Mouse (Mus musculus): ENCODE measurements around the gene Mapk7. TPM values are rescaled to one million over a fixed set of nuclear protein-coding genes. Genes with fewer than 3 reads are reported as not detected.

The Mapk7 gene
- total RNA-seq (2021) = 1 to 10 TPM; 8.9 to 9.7 TPM
- long read RNA-seq, experiment 1, transcript Mapk7-201 (7 exons, 3,019 nt) = major isoform, 8 of 27 reads
- long read RNA-seq, experiment 1, partial matches to known transcripts = 10 of 27 reads
- long read RNA-seq, experiment 1, other reads (novel, unspliced or antisense) = 9 of 27 reads
- long read RNA-seq, experiment 2, transcript Mapk7-201 (7 exons, 3,019 nt) = major isoform, 11 of 25 reads
- long read RNA-seq, experiment 2, partial matches to known transcripts = 8 of 25 reads
- long read RNA-seq, experiment 2, other reads (novel, unspliced or antisense) = 5 of 25 reads

- intact Hi-C loops (cut with DNase I) = no loop called here
- peak; percentile 97 to 98 for DNase-seq
These were observed at the start of gene Mapk7 for GRCm38 (mm10) chr11:61494129-61494997. Gene Mapk7, minus strand, starts transcription at chr11:61494406.

DNA sequence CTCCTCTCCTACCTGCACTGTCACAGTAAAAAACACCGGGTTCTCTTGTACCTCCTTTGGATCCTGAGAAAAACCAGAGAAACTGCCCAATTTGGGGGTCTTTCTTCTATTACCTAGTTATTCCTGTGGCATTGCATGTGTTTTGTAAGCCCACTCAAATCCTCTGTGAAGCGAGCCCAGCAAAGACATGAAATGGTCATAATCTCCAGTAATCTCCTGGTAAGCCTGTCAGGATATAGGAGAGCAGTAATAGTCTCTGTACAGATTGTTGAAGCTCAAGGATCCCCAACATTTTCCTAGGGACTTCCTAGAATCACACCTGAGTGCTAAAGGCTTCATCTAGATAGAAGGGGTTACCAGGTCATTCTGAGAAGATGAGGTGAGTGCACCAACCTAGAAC lies 46.9 kb upstream of the Mapk7 start:
- no peak for DNase-seq
- intact Hi-C loops (cut with DNase I) = no loop called here

- intact Hi-C loops (cut with DNase I) = no loop called here
- no peak for DNase-seq
These were observed 46.4 kb upstream of the Mapk7 start for GRCm38 (mm10) chr11:61540642-61541041.

- no peak for DNase-seq
- intact Hi-C loops (cut with DNase I) = no loop called here
These were observed 43.2 kb upstream of the Mapk7 start for GRCm38 (mm10) chr11:61537362-61537761.

DNA sequence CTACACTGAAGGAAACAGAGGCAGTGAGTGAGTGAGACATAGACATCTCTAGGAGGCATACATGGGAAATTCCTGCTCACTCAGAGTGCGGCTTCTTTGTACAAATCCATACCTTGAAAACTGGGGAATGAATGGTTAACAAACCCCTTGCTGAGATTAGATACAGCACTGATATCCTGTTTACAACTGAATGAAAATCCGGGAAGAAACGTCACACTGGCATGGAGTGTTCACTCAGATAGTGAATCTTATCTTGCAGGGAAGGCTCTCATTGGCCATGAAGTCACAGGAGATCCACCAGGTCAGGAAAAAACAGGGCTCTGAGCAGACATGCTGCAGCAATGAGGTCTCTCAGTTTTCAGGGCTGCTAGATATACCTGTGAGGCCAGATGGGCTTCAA lies 42.7 kb upstream of the Mapk7 start:
- intact Hi-C loops (cut with DNase I) = no loop called here
- no peak for DNase-seq

DNA sequence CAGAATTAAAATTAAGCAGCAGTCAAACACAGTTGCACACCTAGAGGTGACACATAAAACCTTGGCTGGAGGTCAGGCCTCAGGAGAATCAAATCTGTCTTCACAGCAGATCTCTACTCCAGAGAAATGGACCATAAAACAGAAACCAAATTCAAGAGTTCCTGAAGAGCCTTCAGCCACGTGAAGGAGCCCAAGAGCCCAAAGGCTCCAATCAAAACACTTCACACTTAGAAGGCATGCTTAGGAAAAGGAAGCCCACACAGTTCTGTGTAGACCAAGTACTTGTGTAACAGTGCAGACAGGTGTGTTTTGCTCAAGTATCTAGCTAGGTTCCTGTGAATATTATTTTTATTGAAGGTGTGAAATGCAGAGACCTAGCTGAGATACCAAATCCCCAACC lies 41.3 kb upstream of the Mapk7 start:
- intact Hi-C loops (cut with DNase I) = no loop called here
- DNase-seq = no peak

DNA sequence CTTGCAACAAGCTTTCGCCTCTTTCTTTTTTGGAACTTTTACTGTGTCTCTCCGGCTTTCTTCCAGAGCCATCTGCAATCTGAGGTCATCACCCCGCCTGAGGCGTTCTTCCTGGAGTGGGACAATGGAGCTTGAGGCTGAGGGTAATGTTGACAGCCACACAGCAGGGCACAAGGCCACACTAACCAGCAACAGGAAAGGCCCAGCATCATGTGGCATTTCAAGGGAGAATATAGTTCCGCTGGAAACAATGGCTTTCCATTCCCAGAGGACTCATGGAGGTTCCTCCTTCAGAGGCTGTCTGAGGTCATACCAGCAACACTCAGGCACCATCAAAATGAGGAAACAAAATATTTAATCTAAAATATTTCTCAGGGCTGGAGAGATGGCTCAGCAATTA lies 39.4 kb upstream of the Mapk7 start:
- intact Hi-C loops (cut with DNase I) = loop anchor here (5.0 kb wide), 1 partner anchor 44 kb away; the partner anchor contains the start of gene Epn2
- peak; percentile 47 to 49 for DNase-seq

- intact Hi-C loops (cut with DNase I) = loop anchor here (5.0 kb wide), 1 partner anchor 44 kb away; the partner anchor contains the start of gene Epn2
- DNase-seq = peak in 1 of 2 experiments; percentile 19
These were observed 38.6 kb upstream of the Mapk7 start for GRCm38 (mm10) chr11:61532820-61533219.

- no peak for DNase-seq
- intact Hi-C loops (cut with DNase I) = loop anchor here (5.0 kb wide), 1 partner anchor 38 kb away; no protein-coding TSS in a partner anchor
These were observed 35.1 kb upstream of the Mapk7 start for GRCm38 (mm10) chr11:61529268-61529713.

DNA sequence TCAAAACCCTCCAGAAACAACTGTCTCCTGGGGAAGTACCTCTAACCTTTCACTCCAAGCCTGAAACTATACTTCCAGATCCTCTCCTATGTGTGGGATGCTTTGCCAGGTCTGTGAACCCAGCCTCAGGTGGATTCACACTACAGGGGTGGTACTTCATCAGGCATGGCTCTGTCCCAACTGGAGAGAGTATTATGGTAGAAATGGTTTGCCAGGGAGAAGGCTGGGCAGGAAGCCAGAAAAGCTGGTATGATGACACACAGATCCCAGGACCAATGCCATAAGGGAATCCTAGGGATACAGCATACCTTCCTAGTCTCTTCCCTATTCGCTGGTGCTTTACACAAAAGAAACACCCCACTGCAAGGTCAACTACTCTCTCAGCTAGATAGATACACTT lies 32.7 kb upstream of the Mapk7 start:
- intact Hi-C loops (cut with DNase I) = loop anchor here (5.0 kb wide), 1 partner anchor 40 kb away; no protein-coding TSS in a partner anchor
- peak in 1 of 2 experiments; percentile 36 for DNase-seq

- intact Hi-C loops (cut with DNase I) = no loop called here
- peak in 1 of 2 experiments; percentile 25 for DNase-seq
These were observed 25.4 kb upstream of the Mapk7 start for GRCm38 (mm10) chr11:61519484-61520107.

- intact Hi-C loops (cut with DNase I) = no loop called here
These were observed 24.7 kb upstream of the Mapk7 start for GRCm38 (mm10) chr11:61518871-61519270.

GRCm38 (mm10) chr11:61517971-61518370 lies 23.8 kb upstream of the Mapk7 start:
- intact Hi-C loops (cut with DNase I) = no loop called here
- DNase-seq = no peak

More at GRCm38 (mm10) chr11:61518871-61519270, 24.7 kb upstream of the Mapk7 start:
- DNase-seq = no peak

DNA sequence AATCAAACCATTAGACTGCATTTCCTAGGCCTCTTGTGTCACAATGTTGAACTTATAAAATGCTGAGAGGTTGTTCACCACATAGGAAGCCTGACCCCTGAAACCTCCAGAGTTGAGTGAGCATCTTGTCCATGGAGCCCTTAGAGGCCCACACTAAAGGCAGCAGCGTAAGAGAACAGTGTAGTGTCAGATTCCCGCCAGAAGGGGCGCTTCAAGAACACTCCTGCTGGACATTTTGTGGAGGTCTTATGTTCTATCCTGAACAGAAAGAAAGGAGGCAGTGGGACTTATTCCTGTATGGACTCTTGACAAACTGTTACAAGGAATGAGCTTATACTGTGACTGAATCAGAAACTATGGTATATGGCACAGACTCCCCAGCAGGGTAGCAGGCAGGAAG lies 20.7 kb upstream of the Mapk7 start:
- DNase-seq = peak; percentile 48 to 67
- intact Hi-C loops (cut with DNase I) = no loop called here

GRCm38 (mm10) chr11:61504713-61505257 lies 10.6 kb upstream of the Mapk7 start, which contains the start of gene B9d1:
Gene B9d1, plus strand, starts transcription at chr11:61505144.
- intact Hi-C loops (cut with DNase I) = loop anchor here (1.0 to 5.0 kb wide), 5 partner anchors 75 to 312 kb away; partner anchors contain the start of gene Epn2
- DNase-seq = peak; percentile 94 to 96

- intact Hi-C loops (cut with DNase I) = loop anchor here (1.0 to 5.0 kb wide), 4 partner anchors 75 to 312 kb away; partner anchors contain the start of gene Epn2
- DNase-seq = no peak
These were observed 9.7 kb upstream of the Mapk7 start for GRCm38 (mm10) chr11:61503933-61504332.

DNA sequence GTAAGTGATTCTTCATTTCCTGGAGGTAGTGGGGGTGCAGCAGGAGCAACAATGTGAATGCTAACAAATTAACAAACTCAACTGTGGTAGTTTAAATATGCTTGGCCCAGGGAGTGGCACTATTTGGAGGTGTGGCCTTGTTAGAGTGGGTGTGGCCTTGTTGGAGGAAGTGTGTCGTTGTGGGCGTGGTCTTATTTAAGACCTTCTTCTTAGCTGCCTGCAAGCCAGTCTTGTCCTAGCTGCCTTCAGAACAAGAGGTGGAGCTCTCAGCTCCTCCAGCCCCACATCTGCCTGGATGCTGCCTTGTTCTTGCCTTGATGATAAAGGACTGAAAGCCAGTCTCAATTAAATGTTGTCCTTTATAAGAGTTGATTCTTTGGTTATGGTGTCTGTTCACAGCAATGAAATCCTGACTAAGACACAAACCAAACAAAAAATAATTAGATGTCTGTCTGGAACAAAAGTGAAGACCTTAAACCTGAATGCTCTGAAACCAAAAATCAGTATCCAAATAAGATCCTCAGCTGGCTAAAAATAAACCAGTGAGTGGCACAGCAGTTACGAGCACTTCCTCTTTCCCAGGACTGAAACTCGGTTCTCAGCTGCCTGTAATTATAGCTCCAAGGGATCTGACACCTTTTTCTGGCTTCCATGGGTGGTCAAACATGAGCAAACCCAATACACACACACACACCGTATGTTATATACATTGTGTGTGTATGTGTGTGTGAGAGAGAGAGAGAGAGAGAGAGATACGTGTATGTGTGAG lies 4.7 kb upstream of the Mapk7 start:
- intact Hi-C loops (cut with DNase I) = no loop called here

GRCm38 (mm10) chr11:61497490-61497889 lies 3.3 kb upstream of the Mapk7 start:
- intact Hi-C loops (cut with DNase I) = no loop called here
- no peak for DNase-seq

More for the DNA sequence above, 4.7 kb upstream of the Mapk7 start:
- no peak for DNase-seq

DNA sequence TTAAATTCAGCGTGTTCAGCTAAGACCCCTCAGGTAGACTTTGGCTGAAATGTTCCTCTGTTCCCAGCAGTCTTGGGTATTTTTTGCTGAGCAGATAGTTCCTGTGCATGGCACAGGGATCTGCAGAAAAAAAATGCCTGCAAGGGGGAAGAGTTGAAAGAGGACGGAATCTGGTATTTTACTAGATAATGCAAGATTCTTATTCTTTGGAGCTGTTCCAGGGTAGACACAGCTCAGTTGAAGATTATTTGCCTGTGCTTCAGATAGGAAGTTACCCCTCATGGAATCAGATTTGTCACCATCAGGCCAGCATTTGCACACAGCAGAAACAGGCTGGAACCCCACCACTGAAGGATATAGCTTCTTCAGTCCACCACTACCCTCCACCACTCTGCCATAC lies 1.3 kb upstream of the Mapk7 start:
- DNase-seq = no peak
- intact Hi-C loops (cut with DNase I) = no loop called here

All from heart, postnatal 14 days (tissue).